Mouse (Mus musculus): Measurements from ENCODE around the gene Nfkb1.
A peak's percentile ranks its signal among the peaks of the same experiment; 100 is the strongest.

DNA sequence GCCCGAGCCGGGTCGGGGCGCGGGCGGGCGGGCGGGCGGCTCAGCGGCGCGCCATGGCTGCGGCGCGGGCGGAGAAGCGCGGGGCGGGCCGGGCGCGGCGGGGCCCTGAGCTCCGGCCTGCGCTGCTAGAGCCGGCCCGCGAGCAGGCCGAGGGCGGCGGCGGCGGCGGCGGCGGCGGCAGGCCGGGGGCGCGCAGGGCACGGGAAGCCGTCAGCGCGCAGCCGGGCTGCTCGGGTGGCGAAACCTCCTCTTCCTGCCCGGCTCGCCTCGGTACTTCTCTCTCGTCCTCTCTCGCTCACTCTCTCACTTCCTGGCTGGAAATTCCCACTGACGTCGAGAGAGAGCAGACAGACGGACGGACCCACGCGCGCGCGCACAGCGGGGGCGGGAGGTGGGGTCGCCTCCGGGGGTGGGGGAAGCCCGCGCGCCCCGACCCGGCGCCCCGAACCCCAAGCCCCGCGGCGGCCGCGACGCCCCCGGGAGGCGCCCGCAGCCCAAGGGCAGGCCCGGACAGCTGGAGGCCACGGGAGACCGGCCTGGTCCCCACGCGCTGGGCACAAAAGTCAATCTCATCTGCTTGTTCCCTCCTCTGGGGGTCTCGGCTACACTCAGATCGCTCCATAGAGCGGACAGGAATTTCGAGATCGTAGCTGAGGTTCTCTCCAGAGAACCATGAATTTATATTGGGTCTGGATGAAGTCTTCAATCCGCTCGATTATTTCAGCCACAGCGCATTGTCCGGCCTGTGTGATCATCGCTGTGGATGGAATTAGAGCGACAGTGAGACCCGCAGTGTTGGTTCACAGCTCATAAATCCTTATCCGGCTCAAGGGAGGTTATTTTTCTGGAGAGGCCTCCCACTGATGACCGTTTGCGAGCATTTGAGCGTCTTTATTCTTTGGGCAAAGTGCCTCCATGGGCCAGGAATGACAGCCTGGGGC lies at the start of gene Nfkb1:
- TF ChIP-seq SMC3 (IDR thresholded peaks at IDR 0.05; ENCODE audit: low read depth, low read length) (no peak), EP300 (IDR thresholded peaks at IDR 0.05; ENCODE audit: low read depth in 1 of 2, low read length in 2 of 2) (no peak), GATA1 (IDR thresholded peaks at IDR 0.05; ENCODE audit: low read depth, low read length) (no peak), CTCF (IDR thresholded peaks at IDR 0.05 in 2 of 3, conservative IDR thresholded peaks at IDR 0.05 in 1 of 3; ENCODE audit: control insufficient read depth in 1 of 3, insufficient read depth in 1 of 3, low read depth in 2 of 3, low read length in 3 of 3, poor library complexity in 1 of 3, severe bottlenecking in 1 of 3) (no peak), MAX (IDR thresholded peaks at IDR 0.05; ENCODE audit: low read length) (no peak), POLR2A (IDR thresholded peaks at IDR 0.05; ENCODE audit: control insufficient read depth in 1 of 2, insufficient read depth in 1 of 2, low read depth in 1 of 2, low read length in 2 of 2, poor library complexity in 1 of 2) (peak in 1 of 2 experiments; percentile 30; a peak in 1 of 4 replicates), MEF2A (IDR thresholded peaks at IDR 0.05; ENCODE audit: extremely low read depth, insufficient replicate concordance, low read depth, low read length, poor library complexity, severe bottlenecking) (no peak), TCF12 (IDR thresholded peaks at IDR 0.05; ENCODE audit: low read depth, low read length) (0 out of 2 replicates have a peak, but pooled peaks have one; percentile 17), RCOR1 (IDR thresholded peaks at IDR 0.05; ENCODE audit: low read depth, low read length) (no peak)

Data from MEL (cell line).